Mouse (Mus musculus): ENCODE measurements around the gene Myl3. TPM values are rescaled to one million over a fixed set of nuclear protein-coding genes. Genes with fewer than 3 reads are reported as not detected.

The Myl3 gene
- polyA plus RNA-seq, 1 experiment = 0.22 TPM

DNA sequence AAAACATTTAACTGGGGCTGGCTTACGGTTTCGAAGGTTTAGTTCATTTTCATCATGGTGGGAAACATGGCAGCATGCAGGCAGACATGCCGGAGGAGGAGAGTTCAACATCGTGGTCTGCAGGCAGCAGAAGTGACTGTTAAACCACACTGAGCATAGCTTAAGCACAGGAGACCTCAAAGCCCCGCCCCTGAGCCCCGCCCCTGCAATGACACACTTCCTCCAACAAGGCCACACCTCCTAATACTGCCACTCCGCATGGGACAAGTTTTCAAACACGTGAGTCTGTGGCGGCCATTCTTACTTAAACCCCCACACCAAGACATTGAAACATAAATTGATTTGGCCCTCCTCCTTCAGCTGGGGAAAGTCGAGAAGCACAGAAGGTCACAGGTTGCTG is 55.4 kb downstream of the Myl3 start:
- H3K4me3 ChIP-seq = no peak overlapping the region
- peaks cover 5% of the 10 kb centered on the region for H3K27me3 ChIP-seq (ENCODE audit: control insufficient read depth, insufficient read depth, insufficient read length)
- H3K79me2 ChIP-seq (ENCODE audit: control insufficient read depth, insufficient read depth) = no peaks in the 10 kb centered on the region
- no peak overlapping the region for H3ac ChIP-seq (ENCODE audit: control insufficient read depth, insufficient read length)
- TF ChIP-seq USF1 (IDR thresholded peaks at IDR 0.05; ENCODE audit: low read depth) (no peak), MYOG (IDR thresholded peaks at IDR 0.05; ENCODE audit: control insufficient read depth in 1 of 3, insufficient read depth in 1 of 3, insufficient read length in 2 of 3, low read depth in 2 of 3) (no peak), POLR2AphosphoS2 (IDR thresholded peaks at IDR 0.05; ENCODE audit: insufficient read length, low read depth) (no peak), CEBPB (IDR thresholded peaks at IDR 0.05; ENCODE audit: insufficient read depth, poor library complexity, severe bottlenecking) (no peak), REST (IDR thresholded peaks at IDR 0.05; ENCODE audit: insufficient read depth, insufficient read length) (no peak), MAX (IDR thresholded peaks at IDR 0.05; ENCODE audit: low read depth) (no peak), MYOD1 (IDR thresholded peaks at IDR 0.05; ENCODE audit: control insufficient read depth in 1 of 3, insufficient read length in 2 of 3, low read depth in 2 of 3) (no peak), E2F4 (IDR thresholded peaks at IDR 0.05; ENCODE audit: insufficient read depth) (no peak), TCF3 (IDR thresholded peaks at IDR 0.05; ENCODE audit: insufficient read length, low read depth) (no peak), TCF12 (IDR thresholded peaks at IDR 0.05; ENCODE audit: insufficient read depth, poor library complexity, severe bottlenecking) (no peak), SRF (IDR thresholded peaks at IDR 0.05; ENCODE audit: control insufficient read depth, insufficient read length, low read depth) (no peak), POLR2A (IDR thresholded peaks at IDR 0.05; ENCODE audit: insufficient read length, low read depth) (no peak)
- no peaks in the 10 kb centered on the region for H3K36me3 ChIP-seq (ENCODE audit: control insufficient read depth, insufficient read depth)
- H3K4me2 ChIP-seq (ENCODE audit: low read depth) = no peak overlapping the region

DNA sequence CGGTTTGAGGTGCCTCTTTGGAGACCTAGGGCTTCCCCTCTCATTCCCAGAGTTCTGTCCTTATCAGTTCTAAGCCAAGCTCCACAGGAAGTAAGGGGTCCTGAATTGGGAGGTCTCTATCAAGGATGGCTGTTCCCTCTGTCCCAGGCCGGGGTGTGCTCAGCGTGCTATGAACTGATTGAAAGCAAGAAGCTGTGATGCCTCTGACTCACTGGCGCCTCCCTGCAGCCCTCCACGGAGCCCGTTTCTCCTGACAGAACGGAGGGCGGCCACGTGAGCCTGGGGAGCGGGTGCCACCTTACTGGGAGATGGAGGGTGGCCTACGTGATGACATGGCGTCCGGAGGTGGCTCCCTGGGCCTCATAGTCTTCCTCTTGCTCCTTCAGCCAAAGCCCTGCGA is 56.2 kb downstream of the Myl3 start, which contains the start of gene Prss42:
Gene Prss42, plus strand, starts transcription at position 301 of the 400 bp plus-strand sequence.
- no peak within 1 kb of the TSS for H3K4me3 ChIP-seq
- no peaks in the 10 kb centered on the region for H3K36me3 ChIP-seq (ENCODE audit: control insufficient read depth, insufficient read depth)
- no peaks in the 10 kb centered on the region for H3K79me2 ChIP-seq (ENCODE audit: control insufficient read depth, insufficient read depth)
- no peak for TF ChIP-seq MYOG (IDR thresholded peaks at IDR 0.05; ENCODE audit: control insufficient read depth in 1 of 3, insufficient read depth in 1 of 3, insufficient read length in 2 of 3, low read depth in 2 of 3)
- no peak for TF ChIP-seq POLR2A (IDR thresholded peaks at IDR 0.05; ENCODE audit: insufficient read length, low read depth)
- no peak for TF ChIP-seq E2F4 (IDR thresholded peaks at IDR 0.05; ENCODE audit: insufficient read depth)
- peaks cover 5% of the 10 kb centered on the region for H3K27me3 ChIP-seq (ENCODE audit: control insufficient read depth, insufficient read depth, insufficient read length)
- H3K4me2 ChIP-seq (ENCODE audit: low read depth) = no peak within 1 kb of the TSS
- no peak within 1 kb of the TSS for H3ac ChIP-seq (ENCODE audit: control insufficient read depth, insufficient read length)

DNA sequence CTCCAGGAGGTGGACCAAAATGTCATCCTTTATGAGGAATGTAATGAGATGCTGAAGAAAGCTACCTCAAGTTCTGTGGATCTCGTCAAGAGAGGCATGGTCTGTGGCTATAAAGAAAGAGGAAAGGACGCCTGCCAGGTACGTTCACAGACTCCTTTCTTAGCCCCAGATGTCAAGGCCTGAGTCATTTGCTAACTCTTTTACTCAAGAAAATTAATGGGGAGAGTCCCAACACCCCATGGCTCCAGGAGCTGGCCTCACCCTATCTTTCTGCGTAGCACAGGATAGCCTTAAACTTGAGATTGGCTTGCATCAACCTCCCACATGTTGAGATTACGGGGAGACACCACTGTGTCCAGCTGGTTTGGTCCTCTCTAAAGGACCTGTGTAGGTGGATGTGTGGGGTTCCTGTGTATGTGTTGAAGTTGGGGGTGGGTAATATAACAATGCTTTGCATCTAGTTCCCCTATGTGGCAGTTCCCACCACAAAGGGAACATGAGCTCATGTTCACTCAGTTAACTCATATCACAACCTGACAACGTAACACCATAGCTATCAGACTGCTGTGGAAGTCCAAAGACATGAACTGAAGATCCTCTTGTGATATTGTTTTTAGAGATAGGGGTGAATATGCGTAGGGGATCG is 59.3 kb downstream of the Myl3 start:
- Histone ChIP-seq H3K4me2 (ENCODE audit: low read depth) (no peak overlapping the region), H3K27me3 (ENCODE audit: control insufficient read depth, insufficient read depth, insufficient read length) (no peaks in the 10 kb centered on the region), H3K36me3 (ENCODE audit: control insufficient read depth, insufficient read depth) (no peaks in the 10 kb centered on the region), H3K79me2 (ENCODE audit: control insufficient read depth, insufficient read depth) (no peaks in the 10 kb centered on the region), H3K4me3 (no peak overlapping the region), H3ac (ENCODE audit: control insufficient read depth, insufficient read length) (no peak overlapping the region)
- TF ChIP-seq MAX (IDR thresholded peaks at IDR 0.05; ENCODE audit: low read depth) (no peak), REST (IDR thresholded peaks at IDR 0.05; ENCODE audit: insufficient read depth, insufficient read length) (no peak), SRF (IDR thresholded peaks at IDR 0.05; ENCODE audit: control insufficient read depth, insufficient read length, low read depth) (no peak), USF1 (IDR thresholded peaks at IDR 0.05; ENCODE audit: low read depth) (no peak), MYOD1 (IDR thresholded peaks at IDR 0.05; ENCODE audit: control insufficient read depth in 1 of 3, insufficient read length in 2 of 3, low read depth in 2 of 3) (no peak), TCF12 (IDR thresholded peaks at IDR 0.05; ENCODE audit: insufficient read depth, poor library complexity, severe bottlenecking) (no peak)

DNA sequence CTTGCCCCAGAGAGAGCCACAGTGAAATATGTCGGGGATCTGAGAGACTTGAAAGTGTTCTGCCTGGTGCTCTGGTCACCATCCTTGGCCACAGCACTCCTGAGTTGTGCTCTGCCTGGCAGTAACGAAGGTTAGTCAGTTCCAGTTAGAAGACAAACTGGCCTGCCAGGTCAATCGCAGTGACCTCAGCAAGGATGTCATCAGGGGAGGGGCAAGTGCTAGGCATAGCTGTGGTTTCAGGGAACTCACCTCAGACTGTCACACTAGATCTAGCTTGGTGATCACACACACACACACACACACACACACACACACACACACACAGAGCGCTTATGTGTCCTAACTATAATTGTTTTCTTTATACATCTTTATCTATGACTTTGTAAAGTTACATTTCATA is 61.6 kb downstream of the Myl3 start:
- TF ChIP-seq MAX (IDR thresholded peaks at IDR 0.05; ENCODE audit: low read depth) (no peak), MYOG (IDR thresholded peaks at IDR 0.05; ENCODE audit: control insufficient read depth in 1 of 3, insufficient read depth in 1 of 3, insufficient read length in 2 of 3, low read depth in 2 of 3) (no peak), MYOD1 (IDR thresholded peaks at IDR 0.05; ENCODE audit: control insufficient read depth in 1 of 3, insufficient read length in 2 of 3, low read depth in 2 of 3) (no peak), TCF12 (IDR thresholded peaks at IDR 0.05; ENCODE audit: insufficient read depth, poor library complexity, severe bottlenecking) (no peak), POLR2A (IDR thresholded peaks at IDR 0.05; ENCODE audit: insufficient read length, low read depth) (no peak), USF1 (IDR thresholded peaks at IDR 0.05; ENCODE audit: low read depth) (no peak), SRF (IDR thresholded peaks at IDR 0.05; ENCODE audit: control insufficient read depth, insufficient read length, low read depth) (no peak), REST (IDR thresholded peaks at IDR 0.05; ENCODE audit: insufficient read depth, insufficient read length) (no peak), CEBPB (IDR thresholded peaks at IDR 0.05; ENCODE audit: insufficient read depth, poor library complexity, severe bottlenecking) (no peak), E2F4 (IDR thresholded peaks at IDR 0.05; ENCODE audit: insufficient read depth) (no peak), TCF3 (IDR thresholded peaks at IDR 0.05; ENCODE audit: insufficient read length, low read depth) (no peak), POLR2AphosphoS2 (IDR thresholded peaks at IDR 0.05; ENCODE audit: insufficient read length, low read depth) (no peak)
- Histone ChIP-seq H3ac (ENCODE audit: control insufficient read depth, insufficient read length) (no peak overlapping the region), H3K4me3 (no peak overlapping the region), H3K36me3 (ENCODE audit: control insufficient read depth, insufficient read depth) (no peaks in the 10 kb centered on the region), H3K4me2 (ENCODE audit: low read depth) (no peak overlapping the region), H3K79me2 (ENCODE audit: control insufficient read depth, insufficient read depth) (no peaks in the 10 kb centered on the region), H3K27me3 (ENCODE audit: control insufficient read depth, insufficient read depth, insufficient read length) (no peaks in the 10 kb centered on the region)

DNA sequence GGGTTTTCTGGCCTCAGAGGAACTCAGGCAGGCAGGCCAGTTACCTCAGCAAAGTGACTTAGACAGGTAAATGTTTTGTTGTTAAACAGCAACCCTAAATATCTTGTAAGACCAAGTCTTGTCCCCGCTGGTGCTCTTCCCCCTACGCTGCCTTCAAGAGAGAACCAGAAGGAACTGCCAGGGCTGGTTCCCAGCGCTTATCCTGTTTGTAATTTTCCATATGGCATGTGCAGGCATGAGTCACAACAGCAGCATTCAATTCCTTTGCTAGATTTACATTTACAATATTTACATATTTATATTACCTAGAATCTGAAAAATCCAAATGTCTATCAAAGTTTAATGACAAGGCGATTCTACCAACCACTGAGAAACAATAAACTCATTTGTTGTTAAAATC is 68.4 kb downstream of the Myl3 start:
- TF ChIP-seq POLR2A (IDR thresholded peaks at IDR 0.05; ENCODE audit: insufficient read length, low read depth) (no peak), CEBPB (IDR thresholded peaks at IDR 0.05; ENCODE audit: insufficient read depth, poor library complexity, severe bottlenecking) (no peak), USF1 (IDR thresholded peaks at IDR 0.05; ENCODE audit: low read depth) (no peak), E2F4 (IDR thresholded peaks at IDR 0.05; ENCODE audit: insufficient read depth) (no peak), MYOD1 (IDR thresholded peaks at IDR 0.05; ENCODE audit: control insufficient read depth in 1 of 3, insufficient read length in 2 of 3, low read depth in 2 of 3) (no peak), POLR2AphosphoS2 (IDR thresholded peaks at IDR 0.05; ENCODE audit: insufficient read length, low read depth) (no peak)
- Histone ChIP-seq H3K4me3 (no peak overlapping the region), H3ac (ENCODE audit: control insufficient read depth, insufficient read length) (no peak overlapping the region), H3K27me3 (ENCODE audit: control insufficient read depth, insufficient read depth, insufficient read length) (no peaks in the 10 kb centered on the region), H3K4me2 (ENCODE audit: low read depth) (no peak overlapping the region), H3K79me2 (ENCODE audit: control insufficient read depth, insufficient read depth) (no peaks in the 10 kb centered on the region), H3K36me3 (ENCODE audit: control insufficient read depth, insufficient read depth) (no peaks in the 10 kb centered on the region)
